Mouse (Mus musculus) intestine, postnatal 0 days (tissue): Measurements from ENCODE around the gene Abhd17c. TPM values are rescaled to one million over a fixed set of nuclear protein-coding genes. Genes with fewer than 3 reads are reported as not detected.

ENCODE experiments used
- ATAC-seq: fragments of 200-750 bp; cut with Nextera tagmentation; 2 replicates; pipeline ENCODE4 v1.8.0; 2017; ENCODE audit warnings: mild to moderate bottlenecking, moderate TSS enrichment, moderate library complexity
- H3K27ac ChIP-seq: fragments of 300-500 bp; sonication (generic); 2 replicates; pipeline ENCODE4 v1.5.1; 2014; ENCODE audit warnings: mild to moderate bottlenecking, low read depth, low read length, moderate library complexity
- H3K27me3 ChIP-seq: fragments of 300-500 bp; sonication (generic); replicated peaks from 2 replicates; pipeline ENCODE4 v1.6.1; 2014; ENCODE audit warnings: low read length, mixed read lengths; ENCODE audit not compliant: control insufficient read depth, insufficient read depth
- H3K36me3 ChIP-seq: fragments of 300-500 bp; sonication (generic); 2 replicates; pipeline ENCODE4 v1.6.1; 2014; ENCODE audit warnings: mild to moderate bottlenecking, moderate library complexity; ENCODE audit not compliant: control insufficient read depth, insufficient read depth
- H3K4me1 ChIP-seq: fragments of 300-500 bp; sonication (generic); replicated peaks from 2 replicates; pipeline ENCODE4 v1.6.1; 2014; ENCODE audit warnings: antibody characterized with exemption, low read length, mixed read lengths; ENCODE audit not compliant: control insufficient read depth, insufficient read depth
- H3K4me2 ChIP-seq: fragments of 300-500 bp; sonication (generic); replicated peaks from 2 replicates; pipeline ENCODE4 v1.6.1; 2014; ENCODE audit warnings: low read depth, mild to moderate bottlenecking, moderate library complexity
- H3K4me3 ChIP-seq: fragments of 300-500 bp; sonication (generic); 2 replicates; pipeline ENCODE4 v1.5.1; 2014; ENCODE audit warnings: low read depth, low read length
- H3K9ac ChIP-seq: fragments of 300-500 bp; sonication (generic); 2 replicates; pipeline ENCODE4 v1.6.1; 2014; ENCODE audit warnings: mild to moderate bottlenecking, low read depth, low read length
- H3K9me3 ChIP-seq: fragments of 300-500 bp; sonication (generic); 2 replicates; pipeline ENCODE4 v1.6.1; 2016; ENCODE audit warnings: mixed run types; ENCODE audit not compliant: control insufficient read depth
- CTCF ChIP-seq: sonication (generic); IDR thresholded peaks from 2 replicates; pipeline ENCODE4 v1.5.1; 2016; ENCODE audit warnings: low read depth, mild to moderate bottlenecking, control low read depth, antibody characterized with exemption, moderate library complexity
- WGBS: fragments of 180-500 bp; shearing (Covaris S2); extraction: QIAGEN DNeasy Blood & Tissue Kit; methylation state at CpG from one replicate; pipeline ENCODE4 v1.1.7; 2014; 5-methylcytosine and 5-hydroxymethylcytosine counted together
- polyA plus RNA-seq: library from polyadenylated mRNA; unstranded; fragments of >200 nt; fragmentation: Nextera tagmentation; extraction: Ambion mirVana; gene quantifications from 2 replicates; pipeline ENCODE4 v1.2.1, GENCODE M21; 2015

The Abhd17c gene
- polyA plus RNA-seq, 1 experiment from 2014 or later: 203 TPM

GRCm38 (mm10) chr7:84086039-84086829 is 65.5 kb downstream of the Abhd17c start, which contains the start of gene Cemip:
Cemip (minus strand) TSS chr7:84086502.
- no peaks in the 10 kb centered on the region for H3K36me3 ChIP-seq
- 0 out of 2 replicates have a peak within 1 kb of the TSS, but pooled peaks have one; percentile 34 for H3K9ac ChIP-seq
- peak within 1 kb of the TSS; percentile 42 for H3K4me3 ChIP-seq
- no peak within 1 kb of the TSS for H3K27ac ChIP-seq
- peak within 1 kb of the TSS; percentile 87 for H3K4me2 ChIP-seq
- H3K27me3 ChIP-seq: peaks cover 32% of the 10 kb centered on the region
- 2% methylated on average over 54 of the region's 54 CpGs for WGBS
- peak; percentile 97 for TF ChIP-seq CTCF
- peak; percentile 63 for ATAC-seq
- H3K9me3 ChIP-seq: no peaks in the 10 kb centered on the region
- peaks cover 4% of the 10 kb centered on the region; the same call in 1 of the 2 replicates for H3K4me1 ChIP-seq

DNA sequence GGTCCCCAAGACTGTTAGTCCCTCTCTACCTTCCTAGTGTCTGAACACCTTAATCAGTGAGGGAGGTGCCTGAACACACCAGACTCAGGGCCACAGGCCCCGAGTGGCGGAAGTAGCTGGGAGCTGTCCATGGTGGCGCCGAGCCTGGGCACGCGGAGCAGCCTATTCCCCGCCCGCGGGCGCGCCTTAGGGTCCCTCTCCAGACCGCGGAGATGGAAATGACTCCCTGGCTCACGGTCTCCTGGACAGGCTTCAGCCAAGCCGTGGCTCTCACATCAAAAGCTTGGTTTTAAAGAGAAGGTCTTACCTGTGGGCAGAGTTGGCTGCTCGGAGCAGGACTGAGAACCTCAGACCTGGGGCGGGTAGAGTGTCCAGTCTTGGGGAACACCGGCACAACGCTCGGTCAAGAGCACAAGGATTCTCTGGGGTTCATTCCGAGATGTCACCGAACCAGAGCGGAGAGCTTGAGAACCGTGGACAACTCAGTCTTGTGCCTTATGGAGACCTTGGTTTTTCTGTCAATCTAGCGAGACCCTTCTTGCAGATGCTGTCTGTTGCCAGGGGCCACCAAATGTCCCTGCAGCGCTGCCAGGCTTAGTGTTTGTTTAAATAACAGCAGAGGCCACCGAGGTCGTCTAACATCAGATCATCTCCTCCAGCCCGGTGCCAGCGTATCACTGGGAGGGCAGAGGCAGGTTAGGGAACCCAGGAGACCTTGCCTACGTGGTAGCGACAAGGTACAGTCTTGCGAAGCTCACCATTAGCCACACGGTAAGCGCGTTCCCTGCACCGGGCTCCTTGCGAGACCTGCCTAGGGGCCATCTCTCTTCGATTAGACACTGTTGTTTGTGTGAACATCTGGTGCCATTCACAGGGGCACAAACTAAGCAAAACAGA is 66.4 kb downstream of the Abhd17c start:
- no peak overlapping the region for H3K9ac ChIP-seq
- H3K4me1 ChIP-seq: peaks cover 4% of the 10 kb centered on the region; the same call in 1 of the 2 replicates
- no peaks in the 10 kb centered on the region for H3K36me3 ChIP-seq
- ATAC-seq: peak; percentile 57; the same call in 1 of the 2 replicates
- no peaks in the 10 kb centered on the region for H3K9me3 ChIP-seq
- peak overlapping the region; percentile 18 for H3K4me3 ChIP-seq
- no peak for TF ChIP-seq CTCF
- no peak overlapping the region for H3K27ac ChIP-seq
- 4% methylated on average over 39 of the region's 39 CpGs for WGBS
- peaks cover 32% of the 10 kb centered on the region for H3K27me3 ChIP-seq
- H3K4me2 ChIP-seq: peak overlapping the region; percentile 87

DNA sequence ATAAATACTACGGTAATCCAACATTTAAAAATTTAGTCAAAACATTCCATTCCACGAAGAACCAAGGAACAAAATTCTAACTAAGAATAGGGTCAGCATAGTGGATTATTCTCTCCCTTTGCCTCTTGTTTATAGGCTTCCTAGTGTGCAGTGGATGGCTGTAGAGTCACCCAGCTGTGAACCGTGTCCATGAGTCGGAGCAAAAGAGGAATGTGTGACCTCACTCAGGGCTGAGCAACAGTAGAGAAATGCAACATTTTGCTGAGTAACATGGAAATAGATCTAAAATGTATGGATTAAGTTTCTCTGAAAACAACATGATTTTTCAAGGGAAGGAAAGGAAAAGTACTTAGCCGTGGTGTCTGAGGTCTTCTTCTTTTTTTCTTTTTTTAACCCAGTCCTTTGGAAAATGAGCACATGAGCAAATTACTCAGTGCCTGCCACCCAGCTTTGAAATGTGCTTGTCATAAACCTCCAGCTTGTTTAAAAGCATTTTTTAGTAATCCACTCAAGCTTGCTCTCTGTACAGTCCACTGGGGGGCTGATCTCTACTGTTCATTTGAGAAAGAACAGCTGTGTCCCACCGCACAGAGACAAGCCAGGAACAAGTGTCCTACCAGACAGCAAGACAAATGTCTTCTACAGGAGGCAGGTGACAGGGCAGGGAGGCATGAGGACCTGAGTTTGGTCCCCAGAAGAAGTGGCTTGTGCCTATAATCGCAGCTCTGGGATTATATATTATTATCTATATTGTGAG is 74.3 kb downstream of the Abhd17c start:
- no peaks in the 10 kb centered on the region for H3K4me1 ChIP-seq
- H3K36me3 ChIP-seq: no peaks in the 10 kb centered on the region
- WGBS: 72% methylated on average over 7 of the region's 7 CpGs
- ATAC-seq: no peak
- H3K27ac ChIP-seq: no peak overlapping the region
- no peak overlapping the region for H3K4me3 ChIP-seq
- H3K27me3 ChIP-seq: no peaks in the 10 kb centered on the region
- H3K4me2 ChIP-seq: no peak overlapping the region
- H3K9ac ChIP-seq: no peak overlapping the region
- no peaks in the 10 kb centered on the region for H3K9me3 ChIP-seq
- TF ChIP-seq CTCF: no peak

DNA sequence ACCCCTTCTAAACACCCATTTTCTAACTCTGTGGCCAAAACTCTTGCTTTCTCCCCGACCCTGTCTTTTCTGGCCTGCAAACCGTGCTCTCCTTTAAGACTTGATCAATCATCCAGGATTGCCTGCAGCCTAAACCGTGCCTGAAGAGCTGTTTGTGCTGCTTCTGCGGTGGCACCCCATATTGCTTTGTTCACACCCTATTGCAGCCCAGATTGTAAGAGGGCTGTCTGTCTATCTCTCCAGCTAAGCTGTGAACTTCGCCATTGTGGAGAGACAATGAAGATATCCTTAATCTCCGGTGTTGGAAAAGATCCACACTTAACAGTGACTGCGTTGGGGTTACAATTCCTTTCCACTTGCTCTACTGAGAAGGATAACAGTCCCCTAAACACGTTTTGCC is 77.4 kb downstream of the Abhd17c start:
- Histone ChIP-seq H3K4me3 (no peak overlapping the region), H3K9me3 (no peaks in the 10 kb centered on the region), H3K36me3 (no peaks in the 10 kb centered on the region), H3K27me3 (no peaks in the 10 kb centered on the region), H3K4me2 (no peak overlapping the region), H3K4me1 (no peaks in the 10 kb centered on the region), H3K27ac (no peak overlapping the region), H3K9ac (no peak overlapping the region)
- 44% methylated on average over 8 of the region's 8 CpGs for WGBS
- TF ChIP-seq CTCF: no peak
- no peak for ATAC-seq

DNA sequence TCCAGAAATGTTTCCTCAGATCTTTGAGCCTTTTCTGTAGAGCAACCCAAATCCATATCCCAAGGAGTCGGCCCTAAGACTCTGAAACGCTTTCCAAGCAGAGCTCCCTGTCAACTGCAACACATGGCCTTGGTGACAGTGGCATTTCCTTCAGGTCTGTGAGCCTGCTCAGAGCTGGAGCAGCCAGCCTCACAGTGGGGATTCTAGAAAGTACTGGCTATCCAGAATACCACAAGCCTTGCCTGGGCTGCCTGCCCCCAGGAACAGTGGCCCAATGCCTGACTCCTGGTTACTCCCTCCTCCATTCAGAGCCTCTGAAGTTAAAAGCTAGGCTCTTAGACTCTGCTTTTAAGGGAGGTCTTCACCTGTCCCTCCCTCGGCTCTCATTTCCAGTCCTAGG is 77.8 kb downstream of the Abhd17c start:
- Histone ChIP-seq H3K4me3 (no peak overlapping the region), H3K36me3 (no peaks in the 10 kb centered on the region), H3K27me3 (no peaks in the 10 kb centered on the region), H3K4me2 (no peak overlapping the region), H3K9me3 (no peaks in the 10 kb centered on the region), H3K9ac (no peak overlapping the region), H3K4me1 (no peaks in the 10 kb centered on the region), H3K27ac (no peak overlapping the region)
- TF ChIP-seq CTCF: no peak
- 73% methylated on average over 3 of the region's 3 CpGs for WGBS
- no peak for ATAC-seq

GRCm38 (mm10) chr7:84068931-84069330 is 82.8 kb downstream of the Abhd17c start:
- H3K27me3 ChIP-seq: no peaks in the 10 kb centered on the region
- H3K4me1 ChIP-seq: no peaks in the 10 kb centered on the region
- no peak overlapping the region for H3K4me2 ChIP-seq
- H3K36me3 ChIP-seq: no peaks in the 10 kb centered on the region
- 81% methylated on average over 5 of the region's 5 CpGs for WGBS
- no peaks in the 10 kb centered on the region for H3K9me3 ChIP-seq
- H3K9ac ChIP-seq: no peak overlapping the region
- no peak overlapping the region for H3K4me3 ChIP-seq
- TF ChIP-seq CTCF: no peak
- no peak for ATAC-seq
- H3K27ac ChIP-seq: no peak overlapping the region
